In the genomic region with DNA sequence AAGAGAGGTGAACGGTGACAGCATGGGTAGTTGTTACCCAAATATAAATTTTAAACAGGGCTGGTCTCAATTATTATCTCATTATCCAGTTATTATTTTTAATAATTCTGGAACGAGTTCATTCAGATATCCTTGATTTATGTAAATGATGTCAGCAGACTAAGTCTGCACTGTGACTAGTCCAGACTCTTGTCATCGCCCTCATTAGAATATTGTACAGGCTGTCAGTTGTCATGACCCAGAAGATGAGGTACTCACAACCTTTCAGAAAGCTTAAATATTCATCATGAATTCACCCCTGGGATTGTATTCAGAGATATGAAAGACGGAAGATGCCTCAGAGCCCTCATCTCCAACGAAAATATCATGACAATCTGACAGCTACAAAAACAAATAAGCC, we compare ENCODE assay signal across 16 mouse cellular contexts.
"Had no signal": no experiment of that assay in that cellular context is flagged by ENCODE, and none has a peak within 500 bp of the region (broad histone marks: within the 10 kb centered on the region; RNA-seq: fewer than 3 reads in every experiment).

No protein-coding gene starts in this region.

- H3K4me1 ChIP-seq: limb, embryonic 12.5 days; liver, embryonic 13.5 days; lung, embryonic 15.5 days; megakaryocyte, embryonic 14.5 days; neural tube, embryonic 13.5 days had no signal

- H3K9ac ChIP-seq: limb, embryonic 12.5 days; liver, embryonic 13.5 days; liver, postnatal 0 days; lung, embryonic 15.5 days; neural tube, embryonic 13.5 days had no signal

- H3K36me3 ChIP-seq: limb, embryonic 12.5 days; liver, embryonic 13.5 days; lung, embryonic 15.5 days; neural tube, embryonic 13.5 days had no signal

- H3K4me2 ChIP-seq: limb, embryonic 12.5 days; liver, embryonic 13.5 days; lung, embryonic 15.5 days; neural tube, embryonic 13.5 days had no signal

- H3K27me3 ChIP-seq: limb, embryonic 12.5 days; liver, embryonic 13.5 days; lung, embryonic 15.5 days; megakaryocyte, embryonic 14.5 days; neural tube, embryonic 13.5 days had no signal

- H3K4me3 ChIP-seq: limb, embryonic 12.5 days; liver, embryonic 13.5 days; lung, embryonic 15.5 days; megakaryocyte, embryonic 14.5 days; neural tube, embryonic 13.5 days had no signal

- DNase-seq: kidney, adult 8-10 months; kidney, postnatal 36 days; layer of hippocampus, adult 9-11 months; liver; liver, embryonic 13.5 days; liver, postnatal 0 days; lung, postnatal 14 days; right cerebral cortex, adult 18-20 months; right cerebral cortex, postnatal 25 days; thymus, postnatal 36 days had no signal

- ATAC-seq: liver, postnatal 0 days had no signal

- H3K27ac ChIP-seq: kidney, postnatal 0 days; limb, embryonic 12.5 days; liver, embryonic 13.5 days; lung, embryonic 15.5 days; macrophage; neural tube, embryonic 13.5 days had no signal

- H3K9me3 ChIP-seq: limb, embryonic 12.5 days; liver, embryonic 13.5 days; lung, embryonic 15.5 days; megakaryocyte, embryonic 14.5 days; neural tube, embryonic 13.5 days had no signal
